Mouse (Mus musculus): ENCODE measurements around the gene Slc2a5. TPM values are rescaled to one million over a fixed set of nuclear protein-coding genes. Genes with fewer than 3 reads are reported as not detected.

Gene Slc2a5
- polyA plus RNA-seq, 1 experiment, result 0.62 TPM

GRCm38 (mm10) chr4:150106637-150107036, 12.4 kb upstream of the Slc2a5 start:
- no peak for TF ChIP-seq POLR2A (IDR thresholded peaks at IDR 0.05; ENCODE audit: borderline replicate concordance, control insufficient read depth, low read depth, low read length)
- TF ChIP-seq CTCF (IDR thresholded peaks at IDR 0.05; ENCODE audit: control insufficient read depth, insufficient read depth, low read length), result no peak
- Histone ChIP-seq H3K27ac (ENCODE audit: control insufficient read depth, insufficient read depth, low read depth, low read length, poor library complexity) (no peak overlapping the region), H3K4me1 (ENCODE audit: control insufficient read depth, insufficient read depth, low read length) (no peaks in the 10 kb centered on the region), H3K4me3 (replicated peaks; ENCODE audit: control insufficient read depth, low read depth, low read length) (no peak overlapping the region)
- 21% methylated on average over 5 of the region's 5 CpGs for WGBS

DNA sequence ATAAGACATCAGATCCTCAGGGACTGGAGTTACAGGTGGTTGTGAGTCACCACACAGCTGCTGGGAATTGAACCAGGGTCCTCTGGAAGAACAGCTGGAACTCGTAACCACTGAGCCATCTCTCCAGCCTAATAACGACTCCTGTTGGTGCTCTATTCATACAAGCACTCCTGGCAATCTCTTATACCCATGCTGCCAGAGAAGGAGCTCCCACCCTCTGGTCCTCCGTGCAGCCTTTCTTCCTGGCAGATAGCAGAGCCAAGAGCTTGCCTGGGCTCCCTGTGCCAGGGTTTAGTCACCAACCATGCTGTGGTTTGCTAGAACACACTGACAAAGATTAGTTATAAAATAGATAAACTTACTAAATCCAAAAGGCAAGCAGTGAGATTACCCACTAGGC, 9.4 kb upstream of the Slc2a5 start:
- Histone ChIP-seq H3K4me3 (replicated peaks; ENCODE audit: control insufficient read depth, low read depth, low read length) (no peak overlapping the region), H3K4me1 (ENCODE audit: control insufficient read depth, insufficient read depth, low read length) (no peaks in the 10 kb centered on the region), H3K27ac (ENCODE audit: control insufficient read depth, insufficient read depth, low read depth, low read length, poor library complexity) (no peak overlapping the region)
- 66% methylated on average over 3 of the region's 3 CpGs for WGBS
- TF ChIP-seq CTCF (IDR thresholded peaks at IDR 0.05; ENCODE audit: control insufficient read depth, insufficient read depth, low read length) (no peak), POLR2A (IDR thresholded peaks at IDR 0.05; ENCODE audit: borderline replicate concordance, control insufficient read depth, low read depth, low read length) (no peak)

GRCm38 (mm10) chr4:150110373-150110772, 8.7 kb upstream of the Slc2a5 start:
- no peak for TF ChIP-seq CTCF (IDR thresholded peaks at IDR 0.05; ENCODE audit: control insufficient read depth, insufficient read depth, low read length)
- no peak for TF ChIP-seq POLR2A (IDR thresholded peaks at IDR 0.05; ENCODE audit: borderline replicate concordance, control insufficient read depth, low read depth, low read length)
- 72% methylated on average over 9 of the region's 9 CpGs for WGBS
- H3K4me3 ChIP-seq (replicated peaks; ENCODE audit: control insufficient read depth, low read depth, low read length), result no peak overlapping the region
- H3K4me1 ChIP-seq (ENCODE audit: control insufficient read depth, insufficient read depth, low read length), result no peaks in the 10 kb centered on the region
- H3K27ac ChIP-seq (ENCODE audit: control insufficient read depth, insufficient read depth, low read depth, low read length, poor library complexity), result no peak overlapping the region

DNA sequence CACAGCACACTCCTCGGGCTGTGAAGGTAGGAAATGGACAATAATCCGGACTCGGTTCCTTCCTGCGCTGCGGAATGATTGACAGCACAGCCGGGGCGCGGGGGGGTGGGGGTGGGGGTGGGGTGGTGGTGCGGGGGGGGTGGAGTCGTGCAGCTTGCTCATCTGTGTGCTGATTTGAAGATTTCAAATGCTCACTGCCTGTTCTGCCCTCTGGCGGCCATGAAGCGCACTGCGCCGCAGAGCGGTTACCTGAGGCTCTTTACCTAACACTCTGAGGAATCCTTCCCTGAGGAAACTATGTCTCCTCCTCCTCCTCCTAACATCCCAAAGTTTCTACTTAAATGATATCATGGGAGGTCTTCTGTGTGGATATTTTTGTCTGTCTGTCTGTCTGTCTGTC, 6.2 kb upstream of the Slc2a5 start:
- no peak for TF ChIP-seq POLR2A (IDR thresholded peaks at IDR 0.05; ENCODE audit: borderline replicate concordance, control insufficient read depth, low read depth, low read length)
- peak; percentile 83 for TF ChIP-seq CTCF (IDR thresholded peaks at IDR 0.05; ENCODE audit: control insufficient read depth, insufficient read depth, low read length)
- H3K4me3 ChIP-seq (replicated peaks; ENCODE audit: control insufficient read depth, low read depth, low read length), result no peak overlapping the region
- no peak overlapping the region for H3K27ac ChIP-seq (ENCODE audit: control insufficient read depth, insufficient read depth, low read depth, low read length, poor library complexity)
- 4% methylated on average over 15 of the region's 15 CpGs for WGBS
- H3K4me1 ChIP-seq (ENCODE audit: control insufficient read depth, insufficient read depth, low read length), result no peaks in the 10 kb centered on the region; the same call in 1 of the 2 replicates

DNA sequence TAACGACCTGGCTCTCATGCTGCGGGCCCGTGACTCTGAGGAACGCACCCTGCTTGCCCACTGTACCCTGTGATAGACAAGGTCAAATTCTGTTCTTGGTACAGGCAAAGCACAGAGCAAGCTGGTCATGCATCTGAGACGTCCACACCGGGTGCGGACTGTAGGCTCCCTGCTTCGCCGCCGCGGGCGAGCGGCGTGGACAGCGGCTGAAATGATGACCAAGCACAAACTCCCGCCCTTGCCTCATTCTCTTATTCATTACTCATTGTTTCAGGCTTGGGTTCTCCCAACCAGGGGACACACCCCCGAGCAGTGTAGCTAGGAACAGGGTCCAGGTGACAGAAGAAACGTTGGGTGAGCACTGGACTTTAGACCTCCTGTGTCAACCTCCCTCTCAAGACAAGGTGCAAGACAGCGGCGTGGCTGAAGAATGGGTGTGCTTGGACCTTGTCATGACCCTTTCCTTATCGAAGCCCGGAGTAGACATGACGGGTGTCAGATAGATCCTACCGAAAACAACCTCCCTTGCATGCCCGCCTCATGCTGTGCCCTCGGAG, 4.5 kb upstream of the Slc2a5 start:
- no peak for TF ChIP-seq CTCF (IDR thresholded peaks at IDR 0.05; ENCODE audit: control insufficient read depth, insufficient read depth, low read length)
- TF ChIP-seq POLR2A (IDR thresholded peaks at IDR 0.05; ENCODE audit: borderline replicate concordance, control insufficient read depth, low read depth, low read length), result no peak
- no peak overlapping the region for H3K4me3 ChIP-seq (replicated peaks; ENCODE audit: control insufficient read depth, low read depth, low read length)
- H3K27ac ChIP-seq (ENCODE audit: control insufficient read depth, insufficient read depth, low read depth, low read length, poor library complexity), result no peak overlapping the region
- no peaks in the 10 kb centered on the region; the same call in 1 of the 2 replicates for H3K4me1 ChIP-seq (ENCODE audit: control insufficient read depth, insufficient read depth, low read length)
- WGBS, result 91% methylated on average over 26 of the region's 26 CpGs

DNA sequence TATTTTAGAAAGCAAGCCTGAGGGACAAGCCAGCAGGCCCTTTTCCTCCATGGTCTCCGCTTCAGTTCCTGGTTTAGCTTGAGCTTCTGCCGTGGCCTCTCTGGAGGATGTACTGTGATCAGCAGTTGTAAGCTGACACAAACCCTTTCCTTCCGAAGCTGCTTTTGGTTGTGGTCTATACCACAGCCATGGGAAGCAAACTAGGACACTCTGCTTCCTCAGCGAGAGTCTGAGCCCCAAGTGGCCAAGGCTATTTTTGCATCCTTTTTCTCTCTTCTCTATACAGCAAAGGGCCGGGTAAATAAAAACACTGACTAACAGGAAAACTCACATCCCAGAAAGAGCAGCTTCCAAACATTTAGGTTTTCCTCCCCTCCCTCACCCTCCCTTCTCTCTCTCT, 1.8 kb upstream of the Slc2a5 start:
- Histone ChIP-seq H3K4me1 (ENCODE audit: control insufficient read depth, insufficient read depth, low read length) (no peaks in the 10 kb centered on the region; the same call in 1 of the 2 replicates), H3K4me3 (replicated peaks; ENCODE audit: control insufficient read depth, low read depth, low read length) (no peak overlapping the region), H3K27ac (ENCODE audit: control insufficient read depth, insufficient read depth, low read depth, low read length, poor library complexity) (no peak overlapping the region)
- under 1% methylated on average over 5 of the region's 5 CpGs for WGBS
- no peak for TF ChIP-seq CTCF (IDR thresholded peaks at IDR 0.05; ENCODE audit: control insufficient read depth, insufficient read depth, low read length)
- no peak for TF ChIP-seq POLR2A (IDR thresholded peaks at IDR 0.05; ENCODE audit: borderline replicate concordance, control insufficient read depth, low read depth, low read length)

DNA sequence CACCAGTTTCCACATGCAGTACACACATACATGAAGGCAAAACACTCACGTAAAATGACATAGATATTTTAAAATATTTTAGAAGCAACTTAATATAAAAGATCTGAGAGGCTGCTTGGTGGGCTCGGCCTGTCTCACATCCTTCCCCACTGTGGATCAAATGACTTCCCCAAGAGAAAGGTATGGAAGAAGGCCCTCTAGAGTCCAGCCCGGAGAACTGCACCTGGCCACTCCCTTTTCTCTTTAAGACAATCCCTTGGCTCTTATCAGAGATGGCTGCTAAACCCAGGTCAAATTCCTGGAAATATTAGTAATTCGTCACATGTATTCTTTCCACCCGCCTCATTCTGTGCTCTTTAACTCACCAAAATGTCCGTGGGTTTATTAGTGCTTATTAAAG, 920 bp upstream of the Slc2a5 start:
- no peaks in the 10 kb centered on the region; the same call in 1 of the 2 replicates for H3K4me1 ChIP-seq (ENCODE audit: control insufficient read depth, insufficient read depth, low read length)
- H3K4me3 ChIP-seq (replicated peaks; ENCODE audit: control insufficient read depth, low read depth, low read length), result no peak overlapping the region
- 59% methylated on average over 6 of the region's 6 CpGs for WGBS
- TF ChIP-seq CTCF (IDR thresholded peaks at IDR 0.05; ENCODE audit: control insufficient read depth, insufficient read depth, low read length), result no peak
- TF ChIP-seq POLR2A (IDR thresholded peaks at IDR 0.05; ENCODE audit: borderline replicate concordance, control insufficient read depth, low read depth, low read length), result no peak
- no peak overlapping the region for H3K27ac ChIP-seq (ENCODE audit: control insufficient read depth, insufficient read depth, low read depth, low read length, poor library complexity)

- TF ChIP-seq POLR2A (IDR thresholded peaks at IDR 0.05; ENCODE audit: borderline replicate concordance, control insufficient read depth, low read depth, low read length), result no peak
- TF ChIP-seq CTCF (IDR thresholded peaks at IDR 0.05; ENCODE audit: control insufficient read depth, insufficient read depth, low read length), result no peak
- WGBS, result 77% methylated on average over 14 of the region's 14 CpGs
- Histone ChIP-seq H3K4me3 (replicated peaks; ENCODE audit: control insufficient read depth, low read depth, low read length) (no peak overlapping the region), H3K4me1 (ENCODE audit: control insufficient read depth, insufficient read depth, low read length) (no peaks in the 10 kb centered on the region; the same call in 1 of the 2 replicates), H3K27ac (ENCODE audit: control insufficient read depth, insufficient read depth, low read depth, low read length, poor library complexity) (no peak overlapping the region)
These were observed 557 bp downstream of the Slc2a5 start for GRCm38 (mm10) chr4:150119640-150120039.

Data from bone marrow, adult 2 months (tissue).